Mouse (Mus musculus) stomach, embryonic 14.5 days (tissue): ENCODE data around the gene Gtf2f1. TPM values are rescaled to one million over a fixed set of nuclear protein-coding genes. Genes with fewer than 3 reads are reported as not detected.
A peak's percentile ranks its signal among the peaks of the same experiment; 100 is the strongest.
"Not testable (repeated sequence)": the region's sequence is repeated elsewhere in the genome, so short reads cannot be mapped to it uniquely, and the experiment has no call there.

Experiments
- ATAC-seq: fragments of 200-750 bp; cut with Nextera tagmentation; 2 replicates; pipeline ENCODE4 v1.8.0; 2017; ENCODE audit warnings: low read depth, moderate TSS enrichment; ENCODE audit not compliant: insufficient number of reproducible peaks, insufficient read depth, low FRiP score
- H3K27ac ChIP-seq: fragments of 300-500 bp; sonication (generic); 2 replicates; pipeline ENCODE4 v1.5.1; 2014; ENCODE audit warnings: mild to moderate bottlenecking, low read length, moderate library complexity, mixed read lengths
- H3K27me3 ChIP-seq: fragments of 300-500 bp; sonication (generic); 2 replicates; pipeline ENCODE4 v1.6.1; 2014; ENCODE audit warnings: low read length, control low read depth, mixed read lengths; ENCODE audit not compliant: control insufficient read depth, insufficient read depth
- H3K36me3 ChIP-seq: fragments of 300-500 bp; sonication (generic); 2 replicates; pipeline ENCODE4 v1.6.1; 2014; ENCODE audit warnings: mild to moderate bottlenecking, control low read depth, low read length, moderate library complexity, mixed read lengths; ENCODE audit not compliant: control insufficient read depth, insufficient read depth
- H3K4me1 ChIP-seq: fragments of 300-500 bp; sonication (generic); 2 replicates; pipeline ENCODE4 v1.6.1; 2014; ENCODE audit warnings: low read length, control low read depth, mixed read lengths; ENCODE audit not compliant: control insufficient read depth, insufficient read depth
- H3K4me2 ChIP-seq: fragments of 300-500 bp; sonication (generic); replicated peaks from 2 replicates; pipeline ENCODE4 v1.6.1; 2014; ENCODE audit warnings: low read depth, low read length, control low read depth
- H3K4me3 ChIP-seq: fragments of 300-500 bp; sonication (generic); 2 replicates; pipeline ENCODE4 v1.5.1; 2014; ENCODE audit warnings: low read depth, low read length, control low read depth
- H3K9ac ChIP-seq: fragments of 300-500 bp; sonication (generic); replicated peaks from 2 replicates; pipeline ENCODE4 v1.6.1; 2014; ENCODE audit warnings: low read depth, mild to moderate bottlenecking, control low read depth, low read length, moderate library complexity, mixed read lengths
- H3K9me3 ChIP-seq: fragments of 300-500 bp; sonication (generic); 2 replicates; pipeline ENCODE4 v1.6.1; 2016; ENCODE audit warnings: low read depth, low read length, control low read depth; ENCODE audit not compliant: control insufficient read depth
- WGBS: fragments of 180-500 bp; shearing (Covaris S2); extraction: QIAGEN DNeasy Blood & Tissue Kit; methylation state at CpG from one replicate; pipeline ENCODE4 v1.1.7; 2014; 5-methylcytosine and 5-hydroxymethylcytosine counted together
- polyA plus RNA-seq: library from polyadenylated mRNA; unstranded; fragments of >200 nt; fragmentation: Nextera tagmentation; extraction: Ambion mirVana; gene quantifications from 2 replicates; pipeline ENCODE4 v1.2.1, GENCODE M21; 2014

Gtf2f1 gene
- 56.3 and 59.8 TPM in 2 replicates for polyA plus RNA-seq

GRCm38 (mm10) chr17:57011236-57012141, at the start of gene Gtf2f1, which contains the start of gene Gm17949:
Gene Gtf2f1, minus strand, starts transcription at chr17:57011288.
Gene Gm17949, plus strand, starts transcription at chr17:57011469.
- peak within 1 kb of the TSS; percentile 77 for H3K4me3 ChIP-seq
- peak within 1 kb of the TSS; percentile 70 for H3K9ac ChIP-seq
- H3K9me3 ChIP-seq, result no peaks in the 10 kb centered on the region
- H3K4me1 ChIP-seq, result peaks cover 4% of the 10 kb centered on the region; the same call in 1 of the 2 replicates
- no peaks in the 10 kb centered on the region for H3K27me3 ChIP-seq
- under 1% methylated on average over 51 of the region's 51 CpGs for WGBS
- ATAC-seq, result peak; percentile 90
- H3K36me3 ChIP-seq, result peaks cover 23% of the 10 kb centered on the region
- peak within 1 kb of the TSS; percentile 80 for H3K4me2 ChIP-seq
- peak within 1 kb of the TSS; percentile 89 for H3K27ac ChIP-seq

- peak; percentile 84 for ATAC-seq
- Histone ChIP-seq H3K9me3 (no peaks in the 10 kb centered on the region), H3K4me3 (peak overlapping the region; percentile 78), H3K27ac (peak overlapping the region; percentile 73), H3K4me2 (peak overlapping the region; percentile 74), H3K27me3 (peaks cover 15% of the 10 kb centered on the region; the same call in 1 of the 2 replicates), H3K4me1 (peaks cover 3% of the 10 kb centered on the region; the same call in 1 of the 2 replicates), H3K9ac (no peak overlapping the region), H3K36me3 (no peaks in the 10 kb centered on the region; the same call in 1 of the 2 replicates)
- WGBS, result under 1% methylated on average over 44 of the region's 44 CpGs
These were observed 49.2 kb upstream of the Gtf2f1 start for GRCm38 (mm10) chr17:57060231-57060801.

GRCm38 (mm10) chr17:57059486-57059977, 48.4 kb upstream of the Gtf2f1 start, which contains the start of gene Slc25a23:
Gene Slc25a23, minus strand, starts transcription at chr17:57059863.
- ATAC-seq, result peak; percentile 20; the same call in 1 of the 2 replicates
- under 1% methylated on average over 37 of the region's 45 CpGs for WGBS
- Histone ChIP-seq H3K4me2 (peak within 1 kb of the TSS; percentile 74), H3K9ac (peak within 1 kb of the TSS; percentile 68), H3K9me3 (no peaks in the 10 kb centered on the region), H3K36me3 (no peaks in the 10 kb centered on the region; the same call in 1 of the 2 replicates), H3K4me1 (peaks cover 3% of the 10 kb centered on the region; the same call in 1 of the 2 replicates), H3K27ac (peak within 1 kb of the TSS; percentile 73), H3K4me3 (peak within 1 kb of the TSS; percentile 78), H3K27me3 (peaks cover 15% of the 10 kb centered on the region; the same call in 1 of the 2 replicates)

GRCm38 (mm10) chr17:57058891-57059485, 47.9 kb upstream of the Gtf2f1 start, which contains the start of gene Crb3:
Gene Crb3, plus strand, starts transcription at chr17:57059105.
- H3K36me3 ChIP-seq, result no peaks in the 10 kb centered on the region; the same call in 1 of the 2 replicates
- WGBS, result 2% methylated on average over 17 of the region's 22 CpGs
- peak within 1 kb of the TSS; percentile 73; the same call in 1 of the 2 replicates for H3K27ac ChIP-seq
- H3K9me3 ChIP-seq, result no peaks in the 10 kb centered on the region
- H3K9ac ChIP-seq, result peak within 1 kb of the TSS; percentile 68
- peak within 1 kb of the TSS; percentile 78 for H3K4me3 ChIP-seq
- H3K4me1 ChIP-seq, result peaks cover 3% of the 10 kb centered on the region; the same call in 1 of the 2 replicates
- no peak for ATAC-seq
- peak within 1 kb of the TSS; percentile 74 for H3K4me2 ChIP-seq
- peaks cover 15% of the 10 kb centered on the region; the same call in 1 of the 2 replicates for H3K27me3 ChIP-seq

- no peak overlapping the region for H3K4me3 ChIP-seq
- no peak overlapping the region for H3K4me2 ChIP-seq
- no peak overlapping the region for H3K9ac ChIP-seq
- peaks cover 3% of the 10 kb centered on the region; the same call in 1 of the 2 replicates for H3K4me1 ChIP-seq
- no peak overlapping the region for H3K27ac ChIP-seq
- H3K27me3 ChIP-seq, result no peaks in the 10 kb centered on the region
- ATAC-seq, result no peak
- no peaks in the 10 kb centered on the region for H3K9me3 ChIP-seq
- WGBS, result 86% methylated on average over 3 of the region's 3 CpGs
- peaks cover 11% of the 10 kb centered on the region; the same call in 1 of the 2 replicates for H3K36me3 ChIP-seq
These were observed 45.2 kb upstream of the Gtf2f1 start for GRCm38 (mm10) chr17:57056246-57056645.

GRCm38 (mm10) chr17:57051679-57052078, 40.6 kb upstream of the Gtf2f1 start:
- WGBS, result 82% methylated on average over 4 of the region's 4 CpGs
- ATAC-seq, H3K4me1 ChIP-seq, H3K9ac ChIP-seq, H3K9me3 ChIP-seq, H3K4me2 ChIP-seq, H3K27me3 ChIP-seq, H3K4me3 ChIP-seq, H3K27ac ChIP-seq: not testable (repeated sequence)
- peaks cover 11% of the 10 kb centered on the region; the same call in 1 of the 2 replicates for H3K36me3 ChIP-seq

- Histone ChIP-seq H3K27me3 (no peaks in the 10 kb centered on the region), H3K4me3 (no peak overlapping the region), H3K9ac (no peak overlapping the region), H3K27ac (no peak overlapping the region), H3K36me3 (peaks cover 15% of the 10 kb centered on the region; the same call in 1 of the 2 replicates), H3K9me3 (no peaks in the 10 kb centered on the region), H3K4me1 (no peaks in the 10 kb centered on the region), H3K4me2 (no peak overlapping the region)
- ATAC-seq, result no peak
- 95% methylated on average over 3 of the region's 3 CpGs for WGBS
These were observed 37.7 kb upstream of the Gtf2f1 start for GRCm38 (mm10) chr17:57048816-57049215.
